Mouse (Mus musculus) brain, embryonic 14.5 days (tissue): ENCODE results near the gene Tpcn1.

Experiments used
- CTCF ChIP-seq: fragments of 200-500 bp; IDR thresholded peaks from 2 replicates; pipeline ENCODE4 v1.5.1; 2012; ENCODE audit warnings: inconsistent platforms, mild to moderate bottlenecking, moderate library complexity, borderline replicate concordance; ENCODE audit not compliant: insufficient read depth, insufficient read length; ENCODE audit errors: extremely low read depth
- POLR2A ChIP-seq: fragments of 200-500 bp; IDR thresholded peaks from 2 replicates; pipeline ENCODE4 v1.6.1; 2012; ENCODE audit warnings: mild to moderate bottlenecking, inconsistent platforms, borderline replicate concordance; ENCODE audit not compliant: poor library complexity, insufficient read depth, insufficient read length, severe bottlenecking; ENCODE audit errors: extremely low read depth

- TF ChIP-seq POLR2A (no peak), CTCF (no peak)
These were observed 902 bp downstream of the Tpcn1 start for GRCm38 (mm10) chr5:120587616-120587926.
